Mouse (Mus musculus) testis, postnatal 14 days (tissue): Measurements from ENCODE around the gene Gm13030.
"Not testable (repeated sequence)": the region's sequence is repeated elsewhere in the genome, so short reads cannot be mapped to it uniquely, and the experiment has no call there.

Experiments used
- DNase-seq: peaks from one replicate; pipeline ENCODE4 v3.0.0; 2021; ENCODE audit warnings: low spot score

Gene Gm13030

DNA sequence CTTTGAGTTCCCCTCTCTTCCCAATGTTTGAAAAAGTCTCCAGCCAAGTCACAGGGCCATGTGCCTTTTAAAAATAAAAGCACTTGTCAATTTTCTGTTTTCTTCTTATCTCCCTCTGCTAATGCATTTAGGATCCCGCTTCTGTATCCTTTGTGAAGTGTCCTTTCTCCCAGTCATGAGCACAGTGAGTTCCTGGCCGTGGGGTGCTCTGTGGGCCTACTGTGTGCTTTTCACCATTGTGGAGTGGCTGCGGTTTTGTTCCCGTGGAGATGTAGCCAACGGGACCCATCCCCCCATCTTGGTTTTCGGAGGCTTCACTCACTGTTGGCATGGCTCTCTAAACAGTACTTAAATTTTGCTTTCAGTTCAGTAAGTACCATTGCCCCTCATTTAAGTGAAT, 7.8 kb downstream of the Gm13030 start:
- no peak for DNase-seq

GRCm38 (mm10) chr4:138865092-138865491, 8.7 kb downstream of the Gm13030 start:
- no peak for DNase-seq

DNA sequence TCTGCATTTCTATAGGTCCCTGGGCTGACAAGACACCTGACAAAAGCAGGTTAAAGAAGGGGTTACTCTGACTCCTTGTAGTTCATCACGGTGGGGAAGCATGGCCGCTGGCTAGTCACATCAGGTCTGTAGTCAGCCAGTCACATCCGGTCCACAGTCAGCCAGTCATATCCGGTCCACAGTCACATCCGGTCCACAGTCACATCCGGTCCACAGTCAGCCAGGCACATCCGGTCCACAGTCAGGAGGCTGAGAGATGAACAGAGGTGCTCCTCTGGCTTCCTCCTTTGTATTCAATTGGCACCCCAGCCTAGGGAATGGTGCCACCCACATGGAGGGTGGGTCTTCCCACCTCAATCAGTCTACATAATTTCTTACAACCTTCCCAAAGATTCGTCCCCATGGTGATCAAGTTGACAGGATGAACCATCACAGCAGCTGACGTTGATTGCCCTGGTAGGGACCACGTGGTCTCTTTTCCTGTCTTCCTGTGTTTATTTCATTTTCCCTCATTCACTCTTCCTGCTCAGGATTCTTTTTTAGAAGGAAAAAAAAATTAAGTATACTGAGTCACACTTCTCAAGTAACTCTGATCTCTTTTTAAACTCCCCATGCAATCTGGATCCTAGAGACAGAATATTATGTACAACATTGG, 10.3 kb downstream of the Gm13030 start, which contains the start of gene Pla2g5:
TSS of gene Pla2g5 (minus strand) at position 139 of the 655 bp plus-strand sequence.
- no peak for DNase-seq

DNA sequence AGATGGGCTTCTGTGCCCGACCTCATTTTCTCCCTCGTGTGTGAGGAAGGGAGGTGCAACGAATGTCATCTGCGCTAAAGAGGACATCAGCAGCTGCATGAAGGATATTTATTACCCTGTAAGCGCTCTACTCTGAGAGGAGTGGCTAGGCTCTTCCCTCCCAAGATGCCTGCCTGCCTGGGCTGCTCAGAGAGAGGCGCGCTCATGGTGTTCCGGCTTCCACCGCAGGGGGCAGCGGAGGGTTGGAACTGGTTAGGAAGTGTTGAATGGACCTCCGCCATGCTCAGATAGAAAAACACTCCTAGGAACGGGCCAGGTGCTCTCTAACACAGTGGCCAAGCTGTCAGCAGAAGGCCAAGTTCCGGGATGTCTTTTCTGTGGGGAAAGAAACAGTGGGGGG, 14.0 kb downstream of the Gm13030 start:
- no peak for DNase-seq

DNA sequence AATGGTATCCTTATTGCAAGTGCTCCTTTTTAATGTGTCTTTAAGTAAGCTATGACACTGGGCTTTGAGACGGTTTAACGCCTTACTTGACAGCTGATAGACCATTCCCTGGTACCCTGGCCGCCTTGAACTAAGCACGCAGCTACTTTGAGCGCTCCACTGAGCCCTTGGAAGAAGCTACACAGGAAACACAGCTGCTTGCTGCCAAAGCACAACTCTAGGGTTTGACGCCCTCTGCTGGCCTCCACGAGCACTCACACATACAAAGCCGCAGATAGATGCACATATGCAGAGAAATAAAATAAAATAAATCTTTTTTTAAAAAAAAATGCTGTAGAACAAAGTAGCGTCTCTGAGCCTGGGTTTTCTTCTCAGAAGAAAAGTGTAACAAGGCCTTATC, 14.5 kb downstream of the Gm13030 start:
- DNase-seq: no peak

DNA sequence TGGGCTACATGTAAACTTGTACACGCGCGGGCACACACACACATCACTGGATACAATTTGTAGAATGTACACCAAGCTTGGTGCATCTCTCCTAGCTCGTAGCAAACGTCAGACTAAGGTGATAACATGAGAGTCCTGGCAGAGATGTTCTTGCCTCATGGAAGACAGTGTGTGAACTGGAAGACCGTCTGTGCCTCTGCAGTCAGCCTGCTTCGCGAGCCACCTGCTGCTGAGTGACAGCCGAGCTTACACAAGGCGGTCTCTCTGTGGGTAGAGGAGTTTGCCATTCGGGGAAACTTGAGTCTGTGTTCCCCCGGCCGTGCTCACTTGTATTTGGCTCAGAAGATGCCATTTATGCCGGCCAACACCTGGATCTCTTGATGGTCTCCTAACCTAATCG, 15.3 kb downstream of the Gm13030 start:
- DNase-seq: no peak

GRCm38 (mm10) chr4:138857576-138857975, 16.2 kb downstream of the Gm13030 start:
- no peak for DNase-seq

DNA sequence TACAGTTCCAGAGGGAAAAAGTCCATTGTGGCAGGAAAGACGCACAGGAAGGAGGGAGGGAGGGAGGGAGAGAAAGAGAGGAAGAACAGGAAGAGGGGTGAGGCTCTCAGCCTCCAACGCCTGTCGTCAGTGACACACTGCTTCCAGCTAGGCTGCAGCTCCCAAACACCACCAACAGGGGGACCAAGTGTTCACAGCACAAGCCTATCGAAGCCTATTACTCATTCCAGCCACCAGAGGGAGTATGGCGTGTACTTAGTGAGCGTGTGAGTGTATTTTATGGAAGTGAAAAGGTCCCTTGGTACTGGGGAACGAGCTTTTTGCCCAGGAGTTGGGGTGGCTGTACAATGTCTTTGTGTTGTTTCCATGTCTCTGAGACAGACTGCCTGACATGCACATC, 17.3 kb downstream of the Gm13030 start:
- DNase-seq: peak; percentile 38

DNA sequence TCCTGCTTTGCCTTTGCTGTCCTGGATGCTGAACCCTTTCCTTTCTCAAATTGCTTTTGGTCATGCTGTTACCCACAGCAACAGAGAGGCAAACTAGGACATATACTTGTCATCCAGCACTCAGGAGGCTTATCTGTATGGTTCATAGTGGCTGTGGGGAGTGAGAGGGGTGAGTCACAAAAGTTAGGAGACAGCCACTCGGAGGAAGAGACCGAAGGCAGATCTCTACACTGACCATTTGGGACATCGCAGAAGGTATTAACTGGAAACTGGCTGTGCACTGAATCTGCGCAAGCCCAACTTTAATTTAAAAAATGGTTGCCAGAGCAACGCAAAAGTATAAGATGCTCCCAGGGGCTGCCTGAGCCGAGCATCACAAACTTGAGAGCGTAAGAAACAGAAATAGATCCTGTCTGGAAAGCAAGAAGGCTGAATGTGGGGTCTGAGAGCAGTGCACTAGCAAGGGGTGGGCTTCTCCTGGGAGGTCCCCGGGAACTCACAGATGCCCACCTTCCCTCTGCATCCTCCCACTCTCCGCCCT, 18.6 kb downstream of the Gm13030 start:
- DNase-seq: no peak

GRCm38 (mm10) chr4:138852961-138853360, 20.8 kb downstream of the Gm13030 start:
- DNase-seq: no peak

- DNase-seq: peak; percentile 37
Measured at GRCm38 (mm10) chr4:138851463-138851862, 22.3 kb downstream of the Gm13030 start.

DNA sequence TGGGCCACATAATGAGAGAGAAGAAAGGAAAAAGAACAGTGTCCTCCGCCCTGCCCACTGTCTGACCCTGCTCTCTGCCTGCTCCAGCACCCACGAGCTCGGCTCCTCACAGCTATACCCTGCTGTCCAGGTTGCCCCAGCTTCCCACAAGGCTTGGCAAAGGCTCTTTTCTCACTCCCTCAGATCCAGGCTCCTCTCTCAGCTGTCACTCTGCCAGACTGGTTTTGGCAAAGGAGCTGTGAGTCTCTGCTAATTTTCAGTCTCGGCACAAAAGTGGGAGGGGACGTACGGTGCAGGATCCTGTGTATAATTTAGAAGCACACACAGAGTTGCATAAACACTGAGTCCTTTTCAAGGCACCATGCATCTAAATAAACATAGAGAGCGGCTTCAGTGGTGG, 32.4 kb downstream of the Gm13030 start:
- DNase-seq: no peak

DNA sequence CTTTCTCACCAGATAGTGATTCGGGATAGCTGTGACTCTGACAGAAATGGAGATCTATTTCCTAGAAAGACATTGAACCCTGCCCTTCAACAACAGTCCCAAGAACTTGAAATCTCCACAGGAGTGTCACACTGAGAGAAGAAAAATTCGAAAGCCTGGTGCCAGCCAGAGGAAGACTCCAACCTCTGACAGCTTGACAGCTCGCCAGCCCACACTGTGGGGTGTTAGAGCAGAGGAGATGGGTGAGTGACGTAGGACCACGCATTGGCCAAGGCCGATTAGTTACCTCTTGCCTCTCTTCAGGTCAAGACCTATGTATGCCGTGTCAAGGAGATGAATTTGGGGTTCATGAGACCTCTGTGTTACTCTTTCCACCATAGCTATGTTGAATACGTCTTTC, 33.0 kb downstream of the Gm13030 start:
- DNase-seq: no peak

GRCm38 (mm10) chr4:138839806-138840205, 34.0 kb downstream of the Gm13030 start:
- no peak for DNase-seq

GRCm38 (mm10) chr4:138827147-138827546, 46.6 kb downstream of the Gm13030 start:
- DNase-seq: no peak

GRCm38 (mm10) chr4:138825751-138826567, 47.8 kb downstream of the Gm13030 start:
- no peak for DNase-seq

DNA sequence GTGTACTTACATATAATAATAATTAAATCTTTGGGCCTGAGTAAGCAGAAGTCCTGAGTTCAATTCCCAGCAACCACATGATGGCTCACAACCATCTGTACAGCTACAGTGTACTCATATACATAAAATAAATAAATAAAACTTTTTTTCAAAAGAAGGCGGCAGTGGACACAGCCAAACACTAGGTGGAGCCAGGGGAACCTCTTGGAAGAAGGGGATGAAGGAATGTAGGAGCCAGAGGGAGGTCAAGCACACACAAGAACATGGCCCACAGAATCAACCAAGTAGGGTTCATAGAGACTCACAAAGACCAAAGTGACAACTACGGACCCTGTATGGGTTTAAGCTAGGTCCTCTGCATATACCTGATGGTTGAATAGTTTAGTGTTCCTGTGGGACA, 49.1 kb downstream of the Gm13030 start:
- no peak for DNase-seq

DNA sequence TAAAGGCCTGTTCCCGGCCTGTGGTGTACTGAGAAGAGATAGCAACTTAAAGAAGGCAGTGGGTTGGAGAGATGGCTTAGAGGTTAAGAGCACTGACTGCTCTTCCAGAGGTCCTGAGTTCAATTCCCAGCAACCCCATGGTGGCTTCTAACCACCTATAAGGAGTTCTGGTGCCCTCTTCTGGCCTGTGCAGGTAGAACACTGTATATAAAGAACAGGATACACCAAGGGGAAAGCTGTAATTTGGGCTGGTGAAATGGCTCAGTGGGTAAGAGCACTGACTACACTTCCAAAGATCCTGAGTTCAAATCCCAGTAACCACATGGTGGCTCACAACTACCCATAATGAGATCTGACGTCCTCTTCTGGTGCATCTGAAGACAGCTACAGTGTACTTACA, 49.6 kb downstream of the Gm13030 start:
- DNase-seq: not testable (repeated sequence)

DNA sequence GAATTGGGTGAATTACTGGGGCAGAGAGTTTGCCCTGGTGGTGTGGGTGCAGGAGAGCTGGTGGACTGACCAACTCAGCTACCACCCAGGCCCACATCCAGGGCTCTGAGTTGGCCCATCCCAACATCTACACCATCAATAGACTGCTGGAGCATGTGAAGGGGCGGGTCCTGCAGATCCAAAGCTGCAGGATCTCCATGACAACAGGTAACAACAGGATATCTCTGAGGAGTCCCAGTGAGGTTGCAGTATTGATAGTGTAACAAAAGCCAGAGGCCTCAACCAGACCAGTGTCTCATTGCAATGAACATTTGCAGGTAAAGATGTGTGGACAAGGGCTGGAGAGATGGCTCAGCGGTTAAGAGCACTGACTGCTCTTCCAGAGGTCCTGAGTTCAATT, 52.7 kb downstream of the Gm13030 start:
- no peak for DNase-seq
